Mouse (Mus musculus) heart, adult 2 months (tissue): ENCODE data around the gene Col1a2.

Experiments used
- CTCF ChIP-seq: fragments of 200-600 bp; IDR thresholded peaks from 2 replicates; pipeline ENCODE4 v1.8.1; 2022; ENCODE audit warnings: antibody characterized with exemption, mild to moderate bottlenecking, moderate library complexity
- EP300 ChIP-seq: fragments of 200-500 bp; IDR thresholded peaks from 2 replicates; pipeline ENCODE4 v1.6.1; 2011; ENCODE audit warnings: low read depth, low read length, control low read depth; ENCODE audit not compliant: insufficient read depth
- POLR2A ChIP-seq: fragments of 200-500 bp; IDR thresholded peaks from 2 replicates; pipeline ENCODE4 v1.6.1; 2011; ENCODE audit warnings: mild to moderate bottlenecking, low read depth, low read length, control low read depth; ENCODE audit not compliant: insufficient read depth

GRCm38 (mm10) chr6:4456691-4457447 lies 47.7 kb upstream of the Col1a2 start:
- TF ChIP-seq POLR2A: 0 out of 2 replicates have a peak, but pooled peaks have one; percentile 31
- TF ChIP-seq CTCF: no peak
- no peak for TF ChIP-seq EP300
